In the genomic region with DNA sequence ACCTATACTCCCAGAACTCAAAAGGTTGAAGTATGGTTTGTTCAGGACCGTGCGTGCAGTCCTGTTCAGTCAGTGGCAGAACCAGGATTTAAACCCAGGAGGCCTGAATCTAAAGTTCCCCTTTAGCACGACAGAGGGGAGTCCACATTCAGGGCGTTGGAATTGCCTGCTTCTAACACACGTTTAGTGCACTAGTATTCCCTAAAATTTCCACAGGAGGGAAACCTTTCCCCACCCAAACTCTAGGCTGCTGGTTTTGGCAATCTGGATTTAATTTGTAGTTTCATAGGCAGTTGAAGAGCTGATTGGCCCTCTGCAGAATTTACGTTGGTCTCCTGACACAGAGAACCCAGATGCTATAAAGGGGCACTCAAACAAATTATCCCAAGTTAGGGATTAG, we compare ENCODE assay signal across 8 mouse cellular contexts. TPM values are rescaled to one million over a fixed set of nuclear protein-coding genes. Genes with fewer than 3 reads are reported as not detected.
DNase-seq lines count a peak whose midpoint lies in the region; ATAC-seq and TF ChIP-seq lines count a peak whose summit lies in the region.
"Had no signal": no experiment of that assay in that cellular context is flagged by ENCODE, and none has a peak within 500 bp of the region (broad histone marks: within the 10 kb centered on the region; RNA-seq: fewer than 3 reads in every experiment).

No protein-coding gene starts in this region.

- peak; percentile 69 for TF ChIP-seq CTCF in kidney, postnatal 0 days (IDR thresholded peaks at IDR 0.05; ENCODE audit: low read depth)

- DNase-seq in kidney, postnatal 0 days (ENCODE audit: low spot score): peak; percentile 71
- no peak for DNase-seq in kidney, adult 18-20 months
- peak; percentile 89 for DNase-seq in brain, adult 2 months (ENCODE audit: low read depth, low spot score)
- peak; percentile 66 to 76 for DNase-seq in cerebellum, postnatal 10 days
- DNase-seq in limb, embryonic 11.5 days (ENCODE audit: low spot score): peak; percentile 73
- DNase-seq in ovary, postnatal 36 days (ENCODE audit: low spot score): no peak
- DNase-seq: liver, embryonic 13.5 days had no signal

- no peak for ATAC-seq in kidney, postnatal 0 days (replicated peaks; ENCODE audit: low FRiP score, low read depth)
- peak; percentile 84 for ATAC-seq in limb, embryonic 11.5 days (ENCODE audit: insufficient number of reproducible peaks, low FRiP score, low TSS enrichment, low read depth)
- no peak for ATAC-seq in inflammation-experienced regulatory T-cells, adult 6 months

- no peak overlapping the region for H3K27ac ChIP-seq in kidney, postnatal 0 days
- H3K27ac ChIP-seq in limb, embryonic 11.5 days (replicated peaks; ENCODE audit: low read depth, low read length): peak overlapping the region; percentile 69; the same call in 1 of the 2 replicates
- H3K27ac ChIP-seq: liver, embryonic 13.5 days had no signal

- no peak overlapping the region for H3K9ac ChIP-seq in kidney, postnatal 0 days (ENCODE audit: low read depth, low read length)
- H3K9ac ChIP-seq in limb, embryonic 11.5 days (ENCODE audit: low read length): no peak overlapping the region
- H3K9ac ChIP-seq: liver, embryonic 13.5 days had no signal

- no peak overlapping the region for H3K4me2 ChIP-seq in kidney, postnatal 0 days (ENCODE audit: low read length)
- no peak overlapping the region for H3K4me2 ChIP-seq in limb, embryonic 11.5 days (ENCODE audit: low read depth, severe bottlenecking)
- H3K4me2 ChIP-seq: liver, embryonic 13.5 days had no signal

- H3K4me1 ChIP-seq in kidney, postnatal 0 days (replicated peaks; ENCODE audit: insufficient read depth, low read length): no peaks in the 10 kb centered on the region
- H3K4me1 ChIP-seq in limb, embryonic 11.5 days (ENCODE audit: control insufficient read depth, insufficient read depth, low read length): 0 out of 2 replicates have a peak, but pooled peaks cover 3% of the 10 kb centered on the region

- no peak overlapping the region for H3K4me3 ChIP-seq in kidney, postnatal 0 days (replicated peaks; ENCODE audit: low read depth, low read length)
- H3K4me3 ChIP-seq in limb, embryonic 11.5 days (ENCODE audit: low read depth, low read length): no peak overlapping the region
- H3K4me3 ChIP-seq: liver, embryonic 13.5 days had no signal

- WGBS in kidney, postnatal 0 days: 32% methylated on average over 6 of the region's 6 CpGs
- WGBS in limb, embryonic 11.5 days: 34% methylated on average over 6 of the region's 6 CpGs

- H3K9me3 ChIP-seq in kidney, postnatal 0 days (replicated peaks; ENCODE audit: low read length): no peaks in the 10 kb centered on the region
- no peaks in the 10 kb centered on the region for H3K9me3 ChIP-seq in limb, embryonic 11.5 days (ENCODE audit: control insufficient read depth, low read length)
- H3K9me3 ChIP-seq: liver, embryonic 13.5 days had no signal

- H3K27me3 ChIP-seq in kidney, postnatal 0 days (ENCODE audit: insufficient read depth, low read length): no peaks in the 10 kb centered on the region
- H3K27me3 ChIP-seq in limb, embryonic 11.5 days (ENCODE audit: control insufficient read depth, insufficient read depth, low read length): no peaks in the 10 kb centered on the region
- H3K27me3 ChIP-seq: liver, embryonic 13.5 days had no signal

- no peaks in the 10 kb centered on the region for H3K36me3 ChIP-seq in kidney, postnatal 0 days (ENCODE audit: insufficient read depth, low read length)
- no peaks in the 10 kb centered on the region for H3K36me3 ChIP-seq in limb, embryonic 11.5 days (ENCODE audit: control insufficient read depth, insufficient read depth, low read length)
- H3K36me3 ChIP-seq: liver, embryonic 13.5 days had no signal

RNA-seq across cellular contexts. Expression of gene Smpd1, which starts 5.1 kb away (rescaled TPM):
- 60.5 and 60.7 TPM in 2 replicates for polyA plus RNA-seq in kidney, postnatal 0 days (2015; fragmentation: Nextera tagmentation; extraction: Ambion mirVana)
- polyA plus RNA-seq in limb, embryonic 11.5 days (2014; fragmentation: Nextera tagmentation; extraction: Ambion mirVana): 31.6 and 32.6 TPM in 2 replicates
- polyA plus RNA-seq in inflammation-experienced regulatory T-cells, adult 6 months (2017; shearing (Covaris generic)): 10 to 100 TPM; 15.4 to 23.7 (median 22.3) TPM

RNA-seq across cellular contexts. Expression of gene Apbb1, which starts 32.4 kb away (rescaled TPM):
- 31.4 and 34.1 TPM in 2 replicates for polyA plus RNA-seq in kidney, postnatal 0 days (2015; fragmentation: Nextera tagmentation; extraction: Ambion mirVana)
- polyA plus RNA-seq in limb, embryonic 11.5 days (2014; fragmentation: Nextera tagmentation; extraction: Ambion mirVana): 54.5 and 60.1 TPM in 2 replicates
- polyA plus RNA-seq in inflammation-experienced regulatory T-cells, adult 6 months (2017; shearing (Covaris generic)): 10 to 100 TPM in 1 of 3 experiments, 1 to 10 TPM in 2; 2.9 to 10.5 (median 3.8) TPM

RNA-seq across cellular contexts. Expression of gene Hpx, which starts 50.9 kb away (rescaled TPM):
- polyA plus RNA-seq in kidney, postnatal 0 days (2015; fragmentation: Nextera tagmentation; extraction: Ambion mirVana): 0.47 and 0.64 TPM in 2 replicates
- 0.13 TPM in 1 of 2 replicates, not detected in the other for polyA plus RNA-seq in limb, embryonic 11.5 days (2014; fragmentation: Nextera tagmentation; extraction: Ambion mirVana)
- not detected for polyA plus RNA-seq in inflammation-experienced regulatory T-cells, adult 6 months (2017; shearing (Covaris generic))

Comparison
In these comparisons a context has a peak if more than half of its experiments do, and no peak if none do; other contexts are left out.
1. DNase-seq: peak in kidney, postnatal 0 days (single experiment), brain, adult 2 months (single experiment), cerebellum, postnatal 10 days (2 of 2) and limb, embryonic 11.5 days (single experiment); none in kidney, adult 18-20 months (single experiment) and ovary, postnatal 36 days (single experiment).